Mouse (Mus musculus) telencephalon, adult 2 months (tissue): ENCODE results near the gene Nfatc2ip.

Experiments
- DNase-seq: peaks from one replicate; pipeline ENCODE4 v3.0.0-alpha.2; 2011; ENCODE audit warnings: low read depth, low spot score

Gene Nfatc2ip

DNA sequence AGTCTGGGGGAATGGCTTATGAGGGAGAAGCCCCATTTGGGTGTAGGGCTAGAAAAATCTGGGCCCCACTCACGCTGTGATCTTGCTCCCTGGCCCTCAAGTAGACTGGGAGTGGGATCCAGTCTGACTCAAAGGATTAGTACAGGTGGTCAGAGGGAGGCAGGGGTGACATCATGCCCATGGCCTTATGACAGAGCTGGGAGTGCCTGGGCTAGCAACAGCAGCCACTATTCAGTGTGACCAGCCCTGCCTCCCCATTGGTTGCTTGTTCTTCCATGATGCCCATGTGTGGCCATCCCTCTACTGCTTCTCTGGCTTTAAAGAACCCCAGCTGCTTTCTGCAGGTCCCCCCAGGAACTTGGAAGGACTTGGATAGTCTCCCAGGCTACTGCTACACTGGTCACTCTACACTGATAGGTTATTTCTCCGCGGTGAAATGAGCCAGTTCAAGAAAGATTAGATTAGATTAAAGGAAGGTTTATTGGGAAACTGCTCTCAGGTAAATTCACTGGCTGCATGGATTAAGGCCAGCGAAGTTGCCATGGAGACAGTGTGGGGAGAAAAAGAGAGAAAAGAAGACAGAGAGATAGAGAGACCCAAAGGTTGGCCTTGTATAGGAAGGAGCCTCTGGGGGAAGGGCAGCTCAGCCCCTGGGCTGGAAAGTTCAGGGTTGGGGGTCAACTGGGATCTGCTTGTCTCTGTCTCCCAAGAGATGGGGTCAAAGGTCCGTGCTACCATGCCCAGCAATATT, 40.5 kb downstream of the Nfatc2ip start:
- DNase-seq, result no peak

DNA sequence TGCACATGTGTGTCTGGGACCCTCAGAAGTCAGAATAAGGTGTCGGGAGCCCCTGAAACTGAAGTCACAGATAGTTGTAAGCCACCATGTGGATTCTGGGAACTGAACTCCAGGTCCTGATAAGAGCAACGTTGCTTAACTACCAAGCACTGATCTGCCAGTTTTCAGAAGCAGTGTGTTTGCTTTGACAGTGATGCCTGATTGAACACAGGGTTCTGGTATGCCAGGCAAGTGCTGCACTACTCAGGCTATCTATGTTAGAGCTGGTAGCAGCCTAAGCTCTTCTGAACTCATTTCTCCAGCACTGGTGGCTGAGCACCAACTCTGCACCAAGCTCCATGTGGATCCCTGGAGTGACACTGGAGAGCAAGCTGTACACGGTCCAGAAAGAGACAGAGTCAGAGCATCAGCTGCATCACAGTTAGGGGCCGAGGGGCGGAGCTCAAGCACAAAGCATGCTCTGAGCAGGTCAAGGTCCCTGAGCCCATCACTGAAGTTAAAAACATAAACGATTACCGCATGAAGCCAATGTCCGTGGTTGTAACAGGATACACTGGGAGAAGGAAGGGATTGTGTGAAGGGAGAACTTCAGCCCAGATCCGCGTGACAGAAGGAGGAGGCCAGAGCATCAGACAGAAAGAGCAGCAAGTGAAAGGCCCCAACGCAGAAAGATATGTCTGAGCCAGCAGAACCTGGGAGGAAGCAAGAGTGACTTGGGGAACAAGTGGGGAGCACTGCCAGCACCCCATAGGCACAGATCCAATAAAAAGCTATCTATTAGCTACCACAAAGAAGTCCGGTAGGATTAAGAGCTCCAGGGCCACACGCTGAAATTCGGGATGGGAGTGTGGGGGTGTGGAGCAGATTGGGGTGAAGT, 41.6 kb downstream of the Nfatc2ip start:
- no peak for DNase-seq

DNA sequence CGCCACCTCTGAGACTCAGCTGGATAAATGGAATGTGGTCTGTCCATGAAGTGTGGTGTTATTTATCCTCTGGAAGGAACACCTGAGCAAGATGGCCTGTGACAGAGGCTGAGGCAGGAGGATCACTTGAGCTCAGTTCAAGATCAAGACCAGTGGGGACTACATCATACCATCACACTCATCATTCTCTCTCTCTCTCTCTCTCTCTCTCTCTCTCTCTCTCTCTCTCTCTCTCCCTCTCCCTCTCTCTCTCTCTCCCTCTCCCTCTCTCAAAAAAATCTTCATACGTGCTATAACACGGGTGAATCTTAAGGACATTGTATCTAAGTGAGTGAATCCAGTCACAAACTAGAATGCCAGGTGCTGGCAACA, 42.6 kb downstream of the Nfatc2ip start:
- no peak for DNase-seq

DNA sequence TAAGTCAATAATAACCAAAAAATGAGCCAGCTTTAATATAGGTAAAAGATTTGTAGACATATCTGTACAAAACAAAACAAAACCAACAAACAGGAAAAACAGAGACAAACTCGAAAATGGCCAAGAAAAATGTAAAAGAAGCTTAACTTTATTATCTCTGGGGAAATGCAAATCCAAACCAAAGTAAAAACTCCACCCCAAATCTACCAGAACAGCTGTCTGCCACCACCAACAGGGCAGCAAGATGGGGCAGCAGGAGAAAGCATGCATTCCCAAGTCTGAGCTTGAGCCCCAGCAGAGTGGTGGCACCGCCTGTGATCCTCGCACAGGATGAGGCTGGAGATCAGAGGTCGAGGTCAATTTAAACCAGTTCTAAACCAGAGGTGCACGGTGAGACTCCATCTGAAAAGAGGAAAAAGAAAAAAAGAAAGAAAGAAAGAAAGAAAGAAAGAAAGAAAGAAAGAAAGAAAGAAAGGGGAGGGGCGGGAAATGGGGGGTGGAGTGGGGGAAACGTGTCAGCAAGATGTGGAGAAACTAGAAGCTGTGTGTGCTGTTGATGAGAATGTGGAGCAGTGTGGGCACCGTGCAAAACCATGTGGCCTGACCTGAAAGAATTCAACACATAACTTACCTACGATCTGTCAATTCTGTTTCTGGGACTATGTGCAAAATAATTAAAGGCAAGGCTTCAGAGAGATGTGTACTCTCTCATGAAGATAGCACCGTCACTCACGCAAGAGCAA, 43.1 kb downstream of the Nfatc2ip start:
- DNase-seq, result no peak

DNA sequence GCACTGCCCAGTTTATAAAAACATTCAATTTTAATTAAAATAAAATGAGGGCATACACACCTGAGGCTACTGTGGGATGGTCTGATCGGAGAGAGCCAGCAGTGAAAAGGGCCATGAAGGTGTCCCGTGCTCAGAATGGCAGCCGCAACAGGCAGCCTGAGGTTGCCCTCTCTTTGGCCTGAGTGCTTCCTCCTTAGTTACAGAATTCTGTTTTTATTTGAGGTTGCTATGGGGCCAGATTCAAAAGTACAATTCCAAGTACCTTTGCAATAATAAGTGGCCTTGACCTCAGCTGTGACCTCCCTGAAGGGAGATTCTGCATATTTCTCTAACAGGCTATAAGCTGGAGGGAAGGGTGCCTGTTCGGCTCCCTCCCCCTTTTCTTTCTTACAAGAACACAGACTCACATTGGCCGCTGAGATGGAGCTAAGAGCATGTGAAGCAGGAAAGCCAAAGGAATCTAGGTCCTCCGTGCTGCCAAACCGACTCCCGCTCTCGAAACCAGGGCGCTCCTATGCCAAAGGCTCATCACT, 45.1 kb downstream of the Nfatc2ip start:
- DNase-seq, result no peak

DNA sequence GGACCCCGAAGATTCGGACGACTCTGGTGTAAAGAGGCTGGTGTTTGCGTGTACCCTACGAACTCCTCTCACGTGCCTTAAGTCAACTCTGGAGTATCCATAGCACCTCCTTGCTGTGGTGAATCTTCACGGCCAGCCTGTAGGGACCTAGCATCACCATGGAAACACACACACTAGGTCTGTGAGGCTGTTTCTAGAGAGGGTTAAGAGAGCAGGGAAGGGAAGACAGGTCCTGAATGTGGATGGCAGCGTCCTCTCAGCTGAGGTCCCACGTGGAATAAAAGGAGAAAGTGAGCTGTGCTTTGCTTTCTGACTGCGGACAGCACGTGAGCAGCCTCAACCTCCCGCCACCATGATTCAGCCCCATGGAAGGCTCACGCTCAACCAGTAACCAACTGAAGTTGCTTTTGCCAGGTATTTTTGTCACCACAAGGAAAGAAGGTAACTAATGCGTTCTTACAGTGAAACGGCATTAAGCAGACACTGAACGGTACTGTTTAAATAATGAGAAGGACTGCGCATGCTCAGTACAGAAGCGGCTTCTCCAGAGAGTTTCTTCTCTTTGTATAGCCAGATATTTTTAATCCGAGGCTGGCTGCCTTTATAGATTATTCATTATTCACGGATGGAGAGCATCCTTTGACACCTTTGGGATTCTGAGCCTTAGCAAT, 45.7 kb downstream of the Nfatc2ip start:
- DNase-seq, result no peak

DNA sequence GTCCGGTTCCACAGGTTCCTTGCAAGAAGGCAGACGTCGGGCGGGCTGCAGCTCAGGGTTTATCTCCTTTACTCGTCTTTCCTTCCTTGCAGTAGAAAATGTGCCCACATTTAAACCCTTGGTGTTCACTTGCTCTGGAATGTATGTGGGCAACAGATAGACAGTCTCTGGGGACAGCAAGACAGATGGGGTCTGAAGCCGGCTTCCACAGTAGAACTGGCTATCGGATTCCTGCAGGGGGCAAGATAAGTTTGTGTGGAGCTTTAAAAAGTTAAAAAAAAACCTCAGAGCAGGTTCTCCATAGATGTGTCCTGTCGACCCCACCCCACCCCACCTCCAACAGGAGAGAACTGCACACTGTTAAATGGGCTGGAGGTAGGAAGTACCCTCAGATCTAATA, 48.2 kb downstream of the Nfatc2ip start:
- no peak for DNase-seq

DNA sequence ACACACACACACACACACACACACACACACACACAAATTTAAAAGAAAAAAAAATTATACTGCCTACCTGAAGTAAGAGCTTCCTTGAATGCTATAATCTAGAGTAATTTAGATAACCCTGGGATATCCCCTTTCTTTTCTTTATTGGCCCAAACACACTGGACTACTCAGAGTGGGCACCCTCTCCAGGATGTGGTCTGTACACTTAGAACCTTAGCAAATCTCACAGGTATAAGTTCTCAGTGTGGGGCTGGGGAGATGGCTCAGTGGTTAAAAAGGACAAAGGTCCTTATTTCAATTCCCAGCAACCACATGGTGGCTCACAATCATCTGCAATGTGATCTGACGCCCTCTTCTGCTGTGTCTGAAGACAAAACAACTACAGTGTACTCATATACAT, 49.4 kb downstream of the Nfatc2ip start:
- DNase-seq, result no peak

DNA sequence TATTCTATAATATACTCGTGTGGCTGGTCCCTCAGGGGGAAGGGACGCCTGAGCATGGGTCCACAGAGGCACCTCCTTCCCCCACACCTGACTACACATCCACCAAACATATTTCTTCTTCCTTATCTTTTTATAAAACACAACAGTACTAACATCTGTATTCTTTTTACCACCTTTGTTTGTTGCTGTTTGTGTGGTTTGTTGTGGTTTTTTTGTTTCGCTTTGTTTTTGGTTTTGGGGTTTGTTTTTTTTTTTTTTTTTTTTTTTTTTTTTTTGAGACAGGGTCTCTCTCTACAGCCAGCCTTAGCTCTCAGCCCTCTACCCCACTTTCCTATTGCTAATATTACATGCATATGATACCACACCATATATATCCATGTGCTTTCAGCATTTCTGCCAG, 50.6 kb downstream of the Nfatc2ip start:
- DNase-seq, result no peak

DNA sequence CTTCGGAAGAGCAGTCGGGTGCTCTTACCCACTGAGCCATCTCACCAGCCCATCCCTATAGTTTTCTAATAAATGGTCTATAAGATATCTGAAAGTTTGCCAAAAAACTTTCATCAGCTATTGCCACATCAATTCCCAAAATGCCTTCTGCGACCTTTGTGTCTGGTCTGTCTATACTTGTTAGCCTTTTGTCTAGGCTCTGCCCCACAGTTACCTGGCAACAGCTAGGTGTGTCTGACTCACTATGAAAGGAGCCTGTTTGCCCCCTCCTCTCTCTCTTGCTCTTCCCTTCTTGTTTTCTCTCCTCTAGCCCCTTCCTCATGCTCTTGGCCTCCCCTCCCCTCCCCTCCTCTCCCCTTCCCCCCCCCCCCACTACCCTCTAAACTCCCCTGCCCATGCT, 51.0 kb downstream of the Nfatc2ip start:
- no peak for DNase-seq

DNA sequence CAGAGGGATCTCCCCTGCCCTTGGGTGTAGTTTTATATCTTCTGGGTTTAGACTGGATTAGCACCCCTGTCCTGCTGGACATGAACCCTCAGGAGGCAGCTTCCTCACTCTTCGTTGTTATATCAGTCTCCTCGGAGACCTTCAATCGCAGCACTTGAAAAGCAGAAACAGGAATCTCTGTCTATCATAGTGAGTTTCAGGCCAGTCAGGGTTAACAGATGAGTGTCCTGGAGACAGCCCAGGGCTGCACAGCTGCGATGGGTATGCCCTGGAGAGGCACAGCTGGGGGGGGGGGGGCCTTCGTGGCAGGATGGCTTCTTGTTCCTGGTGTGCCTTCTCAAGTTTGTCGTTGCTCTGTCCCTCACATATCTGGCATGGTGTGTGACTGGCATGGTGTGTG, 55.6 kb downstream of the Nfatc2ip start:
- no peak for DNase-seq

DNA sequence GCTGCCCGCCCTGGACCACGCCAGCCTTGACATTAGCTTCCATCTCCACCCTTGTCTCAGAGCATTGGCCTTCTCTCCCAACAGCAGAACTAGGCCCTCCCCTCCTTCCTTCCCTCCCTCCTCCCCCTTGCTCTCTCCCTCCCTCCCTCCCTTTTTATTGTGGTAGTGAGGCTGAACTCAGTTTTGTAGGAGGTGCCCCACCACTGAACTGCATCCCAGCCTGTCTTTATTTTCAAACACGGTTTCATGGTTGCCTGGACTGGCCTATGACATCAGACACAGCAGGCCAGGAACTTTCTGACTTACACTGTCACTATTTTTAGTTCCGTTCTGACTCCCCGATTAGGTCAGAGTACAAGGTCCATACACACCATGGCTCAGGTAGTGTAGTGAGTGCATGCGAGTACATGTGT, 56.3 kb downstream of the Nfatc2ip start:
- DNase-seq, result no peak

DNA sequence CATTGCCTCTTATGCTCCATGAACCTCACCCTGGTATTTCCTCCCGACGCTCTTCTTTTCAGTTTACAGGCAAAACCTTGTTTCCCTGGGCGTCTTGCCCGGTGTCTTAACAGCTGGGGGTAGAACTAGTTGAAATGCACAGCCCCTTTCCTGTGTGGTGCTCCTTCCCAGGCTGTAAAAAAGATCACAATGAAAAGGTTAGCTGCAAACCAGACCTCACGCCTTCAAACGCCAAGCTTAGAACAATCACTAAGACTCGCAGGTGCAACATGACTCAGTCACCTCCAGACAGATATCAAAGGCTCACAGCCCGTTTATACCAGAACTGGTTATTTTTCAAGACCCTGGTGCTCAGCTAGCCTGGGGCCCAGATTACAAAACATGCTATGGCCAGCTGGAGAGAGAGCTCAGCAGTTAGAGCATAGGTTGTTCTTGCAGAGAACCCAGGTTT, 57.0 kb downstream of the Nfatc2ip start:
- DNase-seq, result no peak

DNA sequence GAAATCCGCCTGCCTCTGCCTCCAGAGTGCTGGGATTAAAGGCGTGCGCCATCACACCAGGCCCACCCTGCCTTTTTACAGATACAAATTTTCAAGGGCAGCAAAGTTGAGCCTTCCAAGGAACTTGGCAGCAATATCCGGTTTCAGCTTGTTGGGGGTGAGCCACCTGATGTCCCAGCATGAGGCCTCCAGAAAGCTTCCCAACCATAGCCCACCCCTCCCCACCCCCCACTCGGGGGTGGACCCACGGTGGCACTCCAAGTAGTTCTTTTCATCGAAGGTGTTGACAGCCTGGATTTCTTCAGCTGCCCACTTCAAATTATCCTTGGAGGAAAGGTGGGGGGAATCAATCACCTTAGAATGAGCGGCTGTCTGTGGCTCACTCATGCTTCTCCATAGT, 57.6 kb downstream of the Nfatc2ip start:
- DNase-seq, result no peak

DNA sequence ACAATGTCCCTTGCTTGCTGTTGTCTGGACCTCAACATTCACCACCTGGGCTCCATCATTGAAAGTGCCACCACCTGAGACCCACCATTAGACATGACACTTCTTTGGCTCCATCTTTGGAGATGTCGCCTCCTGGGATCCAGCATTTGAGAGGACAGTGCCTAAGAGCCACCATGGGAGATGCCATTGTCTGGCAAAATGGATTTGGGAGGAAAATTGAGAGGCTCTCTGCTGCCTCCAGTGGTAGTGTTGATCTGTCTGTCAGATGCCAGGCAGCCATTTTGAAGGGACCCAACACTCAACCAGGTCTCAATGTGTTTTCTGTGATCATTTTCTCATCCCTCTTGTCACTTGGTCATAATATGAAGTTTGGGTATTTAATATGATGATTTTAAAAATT, 61.0 kb downstream of the Nfatc2ip start:
- DNase-seq, result no peak
